Mouse (Mus musculus) gastrocnemius, postnatal 25 days (tissue): ENCODE data around the gene Wdr82. TPM values are rescaled to one million over a fixed set of nuclear protein-coding genes. Genes with fewer than 3 reads are reported as not detected.

Source experiments
- DNase-seq: peaks from one replicate; pipeline ENCODE4 v3.0.0; 2022
- long read RNA-seq, 2 experiments: library from polyadenylated mRNA; stranded (forward); transcript quantifications; one replicate each; pipeline ENCODE4 v2.0.0; 2021
- total RNA-seq, 2 experiments: library from RNA; stranded (reverse); gene quantifications; 1 replicate in 1 of 2; 2 replicates in 1 of 2; pipeline ENCODE4 v1.2.3; 2021

Gene Wdr82
- total RNA-seq: 10 to 100 TPM; 22.4 to 24.3 TPM
- long read RNA-seq, experiment 1, partial matches to known transcripts: 0 of 8 reads
- long read RNA-seq, experiment 1, other reads (novel, unspliced or antisense): 8 of 8 reads
- long read RNA-seq, experiment 2, partial matches to known transcripts: 0 of 5 reads
- long read RNA-seq, experiment 2, other reads (novel, unspliced or antisense): 4 of 5 reads

GRCm38 (mm10) chr9:106170556-106171345 lies at the start of gene Wdr82:
Gene Wdr82 (plus strand): TSS chr9:106170928.
- peak; percentile 91 for DNase-seq

- no peak for DNase-seq
Measured at GRCm38 (mm10) chr9:106123599-106123998, 47.1 kb upstream of the Wdr82 start.

GRCm38 (mm10) chr9:106126786-106127251 lies 43.9 kb upstream of the Wdr82 start:
- DNase-seq: no peak

- DNase-seq: no peak
Measured at GRCm38 (mm10) chr9:106129072-106129471, 41.7 kb upstream of the Wdr82 start.

- DNase-seq: no peak
Measured at GRCm38 (mm10) chr9:106130250-106130649, 40.5 kb upstream of the Wdr82 start.

GRCm38 (mm10) chr9:106137671-106138216 lies 33.0 kb upstream of the Wdr82 start:
- no peak for DNase-seq

GRCm38 (mm10) chr9:106139763-106140162 lies 31.0 kb upstream of the Wdr82 start:
- no peak for DNase-seq

- no peak for DNase-seq
Measured at GRCm38 (mm10) chr9:106141955-106142354, 28.8 kb upstream of the Wdr82 start.

GRCm38 (mm10) chr9:106144176-106144575 lies 26.6 kb upstream of the Wdr82 start:
- no peak for DNase-seq

GRCm38 (mm10) chr9:106145582-106145981 lies 25.1 kb upstream of the Wdr82 start:
- no peak for DNase-seq

GRCm38 (mm10) chr9:106147281-106147680 lies 23.4 kb upstream of the Wdr82 start:
- DNase-seq: no peak

GRCm38 (mm10) chr9:106147851-106148431 lies 22.8 kb upstream of the Wdr82 start:
- no peak for DNase-seq

GRCm38 (mm10) chr9:106148541-106149398 lies 22.0 kb upstream of the Wdr82 start:
- DNase-seq: no peak

GRCm38 (mm10) chr9:106149399-106149754 lies 21.4 kb upstream of the Wdr82 start:
- DNase-seq: no peak

- no peak for DNase-seq
Measured at GRCm38 (mm10) chr9:106154106-106154505, 16.6 kb upstream of the Wdr82 start.

GRCm38 (mm10) chr9:106156419-106156818 lies 14.3 kb upstream of the Wdr82 start:
- DNase-seq: no peak

GRCm38 (mm10) chr9:106156921-106157622 lies 13.7 kb upstream of the Wdr82 start:
- no peak for DNase-seq

GRCm38 (mm10) chr9:106157623-106157925 lies 13.2 kb upstream of the Wdr82 start:
- DNase-seq: no peak

GRCm38 (mm10) chr9:106158037-106158491 lies 12.7 kb upstream of the Wdr82 start, which contains the start of gene Glyctk:
Gene Glyctk (minus strand): TSS chr9:106158138.
- DNase-seq: no peak

- DNase-seq: no peak
Measured at GRCm38 (mm10) chr9:106159237-106159636, 11.5 kb upstream of the Wdr82 start.

- peak; percentile 90 for DNase-seq
Measured at GRCm38 (mm10) chr9:106159784-106160301, 10.9 kb upstream of the Wdr82 start.
